Mouse (Mus musculus) myocyte (in vitro differentiated cells): ENCODE data around the gene Ednrb.
"Not testable (repeated sequence)": the region's sequence is repeated elsewhere in the genome, so short reads cannot be mapped to it uniquely, and the experiment has no call there.

Experiments
- CEBPB ChIP-seq: IDR thresholded peaks from 2 replicates; pipeline ENCODE4 v1.6.1; 2011; ENCODE audit warnings: mild to moderate bottlenecking, moderate library complexity; ENCODE audit not compliant: poor library complexity, insufficient read depth, severe bottlenecking
- E2F4 ChIP-seq: IDR thresholded peaks from one replicate; pipeline ENCODE4 v1.6.1; 2011; ENCODE audit warnings: mild to moderate bottlenecking, control low read depth, moderate library complexity; ENCODE audit not compliant: insufficient read depth
- MAX ChIP-seq: IDR thresholded peaks from one replicate; pipeline ENCODE4 v1.6.1; 2011; ENCODE audit warnings: low read depth, mild to moderate bottlenecking, control low read depth
- MYOD1 ChIP-seq, 3 experiments: IDR thresholded peaks; one replicate each; pipeline ENCODE4 v1.6.1; 2011; ENCODE audit warnings: control low read depth in 2 of 3, low read depth in 2 of 3, mild to moderate bottlenecking in 2 of 3, moderate library complexity in 1 of 3; ENCODE audit not compliant: insufficient read length in 2 of 3, control insufficient read depth in 1 of 3
- POLR2A ChIP-seq: IDR thresholded peaks from one replicate; pipeline ENCODE4 v1.6.1; 2011; ENCODE audit warnings: low read depth, mild to moderate bottlenecking, control low read depth, moderate library complexity; ENCODE audit not compliant: insufficient read length
- POLR2AphosphoS2 ChIP-seq: IDR thresholded peaks from one replicate; pipeline ENCODE4 v1.6.1; 2011; ENCODE audit warnings: low read depth, control low read depth; ENCODE audit not compliant: insufficient read length
- TCF12 ChIP-seq: IDR thresholded peaks from one replicate; pipeline ENCODE4 v1.6.1; 2011; ENCODE audit warnings: mild to moderate bottlenecking, control low read depth; ENCODE audit not compliant: poor library complexity, insufficient read depth, severe bottlenecking
- TCF3 ChIP-seq: IDR thresholded peaks from one replicate; pipeline ENCODE4 v1.6.1; 2011; ENCODE audit warnings: low read depth, control low read depth; ENCODE audit not compliant: insufficient read length
- USF1 ChIP-seq: IDR thresholded peaks from one replicate; pipeline ENCODE4 v1.6.1; 2011; ENCODE audit warnings: low read depth, mild to moderate bottlenecking, control low read depth, moderate library complexity

- not testable (repeated sequence) for TF ChIP-seq CEBPB; POLR2A; USF1; POLR2AphosphoS2; TCF12; E2F4; MAX; MYOD1 (IDR thresholded peaks at IDR 0.05; ENCODE audit: control insufficient read depth in 1 of 3, insufficient read length in 2 of 3, low read depth in 2 of 3); TCF3
Measured at GRCm38 (mm10) chr14:103780336-103780735, 63.9 kb downstream of the Ednrb start.
